Mouse (Mus musculus) limb, embryonic 15.5 days (tissue): ENCODE measurements around the gene Slc9a3. TPM values are rescaled to one million over a fixed set of nuclear protein-coding genes. Genes with fewer than 3 reads are reported as not detected.

Experiments
- ATAC-seq: fragments of 200-750 bp; cut with Nextera tagmentation; 2 replicates; pipeline ENCODE4 v1.8.0; 2017; ENCODE audit warnings: low read depth, moderate TSS enrichment; ENCODE audit not compliant: insufficient number of reproducible peaks, low FRiP score, low TSS enrichment
- H3K27ac ChIP-seq: fragments of 300-500 bp; sonication (generic); 2 replicates; pipeline ENCODE4 v1.5.1; 2015; ENCODE audit warnings: moderate library complexity, mild to moderate bottlenecking, inconsistent platforms
- H3K27me3 ChIP-seq: fragments of 300-500 bp; sonication (generic); 2 replicates; pipeline ENCODE4 v1.6.1; 2015; ENCODE audit warnings: inconsistent platforms
- H3K36me3 ChIP-seq: fragments of 300-500 bp; sonication (generic); 2 replicates; pipeline ENCODE4 v1.6.1; 2015; ENCODE audit warnings: inconsistent platforms
- H3K4me1 ChIP-seq: fragments of 300-500 bp; sonication (generic); 2 replicates; pipeline ENCODE4 v1.6.1; 2015; ENCODE audit warnings: inconsistent platforms
- H3K4me2 ChIP-seq: fragments of 300-500 bp; sonication (generic); 2 replicates; pipeline ENCODE4 v1.6.1; 2015; ENCODE audit warnings: mild to moderate bottlenecking, inconsistent platforms
- H3K4me3 ChIP-seq: fragments of 300-500 bp; sonication (generic); 2 replicates; pipeline ENCODE4 v1.5.1; 2015; ENCODE audit warnings: mild to moderate bottlenecking, inconsistent platforms
- H3K9ac ChIP-seq: fragments of 300-500 bp; sonication (generic); 2 replicates; pipeline ENCODE4 v1.6.1; 2015; ENCODE audit warnings: inconsistent platforms
- H3K9me3 ChIP-seq: fragments of 300-500 bp; sonication (generic); 2 replicates; pipeline ENCODE4 v1.6.1; 2016; ENCODE audit warnings: inconsistent platforms
- WGBS: fragments of 180-500 bp; shearing (Covaris S2); methylation state at CpG from one replicate; pipeline ENCODE4 v1.1.7; 2015; 5-methylcytosine and 5-hydroxymethylcytosine counted together
- polyA plus RNA-seq: library from polyadenylated mRNA; unstranded; fragments of >200 nt; fragmentation: Nextera tagmentation; extraction: Ambion mirVana; gene quantifications from 2 replicates; pipeline ENCODE4 v1.2.1, GENCODE M21; 2015

The Slc9a3 gene
- polyA plus RNA-seq, 1 experiment from 2014 or later = 0.04 TPM

GRCm38 (mm10) chr13:74166348-74167056 is 45.2 kb downstream of the Slc9a3 start:
- Histone ChIP-seq H3K4me2 (peak overlapping the region; percentile 84), H3K36me3 (peaks cover 22% of the 10 kb centered on the region), H3K9ac (peak overlapping the region; percentile 39), H3K4me1 (peaks cover 13% of the 10 kb centered on the region), H3K27me3 (no peaks in the 10 kb centered on the region), H3K9me3 (no peaks in the 10 kb centered on the region), H3K4me3 (peak overlapping the region; percentile 50), H3K27ac (peak overlapping the region; percentile 22; the same call in 1 of the 2 replicates)
- peak; percentile 57 for ATAC-seq
- WGBS = 8% methylated on average over 19 of the region's 19 CpGs

- Histone ChIP-seq H3K4me1 (peaks cover 13% of the 10 kb centered on the region), H3K9me3 (no peaks in the 10 kb centered on the region), H3K4me2 (peak overlapping the region; percentile 84), H3K27ac (peak overlapping the region; percentile 22; the same call in 1 of the 2 replicates), H3K9ac (peak overlapping the region; percentile 39), H3K4me3 (peak overlapping the region; percentile 50), H3K36me3 (peaks cover 28% of the 10 kb centered on the region), H3K27me3 (no peaks in the 10 kb centered on the region)
- ATAC-seq = 0 out of 2 replicates have a peak, but pooled peaks have one; percentile 30
- WGBS = 4% methylated on average over 9 of the region's 9 CpGs
Observed at GRCm38 (mm10) chr13:74167057-74167413, 45.8 kb downstream of the Slc9a3 start.

GRCm38 (mm10) chr13:74167492-74167891 is 46.2 kb downstream of the Slc9a3 start:
- Histone ChIP-seq H3K9ac (no peak overlapping the region), H3K4me2 (no peak overlapping the region), H3K4me3 (no peak overlapping the region), H3K36me3 (peaks cover 32% of the 10 kb centered on the region), H3K4me1 (peaks cover 13% of the 10 kb centered on the region), H3K9me3 (no peaks in the 10 kb centered on the region), H3K27me3 (no peaks in the 10 kb centered on the region), H3K27ac (peak overlapping the region; percentile 22; the same call in 1 of the 2 replicates)
- 72% methylated on average over 2 of the region's 2 CpGs for WGBS
- 0 out of 2 replicates have a peak, but pooled peaks have one; percentile 20 for ATAC-seq

GRCm38 (mm10) chr13:74169446-74170164 is 48.3 kb downstream of the Slc9a3 start:
- Histone ChIP-seq H3K9ac (no peak overlapping the region), H3K36me3 (peaks cover 52% of the 10 kb centered on the region), H3K4me2 (no peak overlapping the region), H3K9me3 (no peaks in the 10 kb centered on the region), H3K27me3 (no peaks in the 10 kb centered on the region), H3K4me1 (peaks cover 13% of the 10 kb centered on the region), H3K4me3 (no peak overlapping the region), H3K27ac (no peak overlapping the region)
- WGBS = 85% methylated on average over 10 of the region's 10 CpGs
- ATAC-seq = no peak

GRCm38 (mm10) chr13:74172036-74172435 is 50.8 kb downstream of the Slc9a3 start:
- Histone ChIP-seq H3K9me3 (no peaks in the 10 kb centered on the region), H3K4me1 (peaks cover 3% of the 10 kb centered on the region), H3K27me3 (no peaks in the 10 kb centered on the region), H3K27ac (no peak overlapping the region), H3K4me2 (no peak overlapping the region), H3K4me3 (no peak overlapping the region), H3K9ac (no peak overlapping the region), H3K36me3 (peaks cover 63% of the 10 kb centered on the region)
- 93% methylated on average over 5 of the region's 5 CpGs for WGBS
- ATAC-seq = no peak

GRCm38 (mm10) chr13:74183011-74183695 is 61.9 kb downstream of the Slc9a3 start:
- ATAC-seq = no peak
- WGBS = 86% methylated on average over 5 of the region's 5 CpGs
- peaks cover 54% of the 10 kb centered on the region for H3K36me3 ChIP-seq

GRCm38 (mm10) chr13:74192613-74193012 is 71.4 kb downstream of the Slc9a3 start:
- Histone ChIP-seq H3K36me3 (peaks cover 67% of the 10 kb centered on the region), H3K9ac (no peak overlapping the region), H3K9me3 (no peaks in the 10 kb centered on the region), H3K4me3 (no peak overlapping the region), H3K27me3 (no peaks in the 10 kb centered on the region), H3K4me1 (no peaks in the 10 kb centered on the region), H3K4me2 (no peak overlapping the region), H3K27ac (no peak overlapping the region)
- no peak for ATAC-seq
- 82% methylated on average over 6 of the region's 6 CpGs for WGBS

More at GRCm38 (mm10) chr13:74183011-74183695, 61.9 kb downstream of the Slc9a3 start:
- H3K9me3 ChIP-seq = no peaks in the 10 kb centered on the region
- H3K4me1 ChIP-seq = no peaks in the 10 kb centered on the region
- no peaks in the 10 kb centered on the region for H3K27me3 ChIP-seq
- no peak overlapping the region for H3K9ac ChIP-seq
- no peak overlapping the region for H3K4me3 ChIP-seq
- no peak overlapping the region for H3K27ac ChIP-seq
- H3K4me2 ChIP-seq = no peak overlapping the region

GRCm38 (mm10) chr13:74196451-74196850 is 75.2 kb downstream of the Slc9a3 start:
- H3K9me3 ChIP-seq = no peaks in the 10 kb centered on the region
- H3K27me3 ChIP-seq = no peaks in the 10 kb centered on the region
- H3K4me3 ChIP-seq = no peak overlapping the region
- no peak overlapping the region for H3K27ac ChIP-seq
- H3K4me2 ChIP-seq = no peak overlapping the region
- no peak for ATAC-seq
- H3K9ac ChIP-seq = no peak overlapping the region
- 82% methylated on average over 3 of the region's 3 CpGs for WGBS
- H3K4me1 ChIP-seq = no peaks in the 10 kb centered on the region
- H3K36me3 ChIP-seq = peaks cover 49% of the 10 kb centered on the region

- WGBS = under 1% methylated on average over 39 of the region's 39 CpGs
- no peaks in the 10 kb centered on the region for H3K27me3 ChIP-seq
Observed at GRCm38 (mm10) chr13:74208317-74208985, 87.2 kb downstream of the Slc9a3 start, which contains the start of gene Exoc3. Exoc3 (minus strand) TSS chr13:74208732.

GRCm38 (mm10) chr13:74208986-74209345 is 87.7 kb downstream of the Slc9a3 start:
- 16% methylated on average over 12 of the region's 12 CpGs for WGBS
- peaks cover 16% of the 10 kb centered on the region for H3K36me3 ChIP-seq
- ATAC-seq = no peak
- peak overlapping the region; percentile 87 for H3K9ac ChIP-seq
- peak overlapping the region; percentile 87 for H3K4me3 ChIP-seq
- H3K27me3 ChIP-seq = no peaks in the 10 kb centered on the region
- H3K9me3 ChIP-seq = no peaks in the 10 kb centered on the region
- peak overlapping the region; percentile 87 for H3K27ac ChIP-seq
- H3K4me1 ChIP-seq = peaks cover 22% of the 10 kb centered on the region
- peak overlapping the region; percentile 81 for H3K4me2 ChIP-seq

More at GRCm38 (mm10) chr13:74208317-74208985, 87.2 kb downstream of the Slc9a3 start, which contains the start of gene Exoc3:
- peak; percentile 92 for ATAC-seq
- peak within 1 kb of the TSS; percentile 87 for H3K27ac ChIP-seq
- peak within 1 kb of the TSS; percentile 81 for H3K4me2 ChIP-seq
- H3K9me3 ChIP-seq = no peaks in the 10 kb centered on the region
- H3K9ac ChIP-seq = peak within 1 kb of the TSS; percentile 87
- peak within 1 kb of the TSS; percentile 87 for H3K4me3 ChIP-seq
- H3K36me3 ChIP-seq = peaks cover 22% of the 10 kb centered on the region
- H3K4me1 ChIP-seq = peaks cover 22% of the 10 kb centered on the region

- H3K27me3 ChIP-seq = no peaks in the 10 kb centered on the region
- no peaks in the 10 kb centered on the region for H3K9me3 ChIP-seq
- 73% methylated on average over 3 of the region's 3 CpGs for WGBS
- no peak for ATAC-seq
- no peaks in the 10 kb centered on the region for H3K36me3 ChIP-seq
- no peaks in the 10 kb centered on the region for H3K4me1 ChIP-seq
- H3K4me3 ChIP-seq = no peak overlapping the region
- H3K27ac ChIP-seq = no peak overlapping the region
- no peak overlapping the region for H3K9ac ChIP-seq
- H3K4me2 ChIP-seq = no peak overlapping the region
Observed at GRCm38 (mm10) chr13:74218441-74218840, 97.2 kb downstream of the Slc9a3 start.
